Mouse (Mus musculus) lung, postnatal 0 days (tissue): ENCODE data around the gene Tmem274.

Experiments
- CTCF ChIP-seq: IDR thresholded peaks from 2 replicates; pipeline ENCODE4 v1.5.1; 2016; ENCODE audit warnings: antibody characterized with exemption, mild to moderate bottlenecking
- EP300 ChIP-seq: IDR thresholded peaks from 2 replicates; pipeline ENCODE4 v1.6.1; 2016; ENCODE audit warnings: antibody characterized with exemption, mild to moderate bottlenecking, control low read depth

DNA sequence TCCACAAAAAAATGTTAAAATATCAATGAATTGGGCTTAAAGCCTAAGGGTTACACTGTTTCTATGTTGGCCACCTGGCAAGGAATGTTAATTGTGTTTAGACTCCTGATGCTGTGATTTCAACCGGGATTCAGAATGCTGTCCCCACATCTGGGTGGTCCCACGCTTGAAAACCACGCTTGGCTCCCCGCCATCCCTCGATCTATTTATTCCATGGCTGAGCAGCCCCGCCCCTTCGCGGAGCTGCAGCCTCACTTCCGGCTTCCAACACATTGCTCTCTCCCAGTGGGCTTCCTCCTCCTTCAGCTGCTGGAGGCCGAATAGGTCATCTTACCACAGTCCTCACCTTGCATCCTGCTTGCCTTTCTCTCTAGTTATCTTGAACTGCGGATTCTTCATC lies 31.3 kb upstream of the Tmem274 start:
- TF ChIP-seq CTCF (no peak), EP300 (no peak)
